Mouse (Mus musculus) midbrain, embryonic 11.5 days (tissue): ENCODE results near the gene D6Wsu163e. TPM values are rescaled to one million over a fixed set of nuclear protein-coding genes. Genes with fewer than 3 reads are reported as not detected.

Experiments used
- ATAC-seq: fragments of 200-750 bp; cut with Nextera tagmentation; 2 replicates; pipeline ENCODE4 v1.8.0; 2017; ENCODE audit warnings: moderate TSS enrichment, moderate library complexity; ENCODE audit not compliant: low FRiP score
- DNase-seq: peaks from one replicate; pipeline ENCODE4 v3.0.0; 2015; ENCODE audit warnings: low spot score; ENCODE audit errors: missing footprints
- H3K27ac ChIP-seq: fragments of 300-500 bp; sonication (generic); 2 replicates; pipeline ENCODE4 v1.5.1; 2014; ENCODE audit warnings: low read depth, low read length
- H3K27me3 ChIP-seq: fragments of 300-500 bp; sonication (generic); 2 replicates; pipeline ENCODE4 v1.6.1; 2014; ENCODE audit warnings: mild to moderate bottlenecking, low read length, moderate library complexity, mixed read lengths; ENCODE audit not compliant: control insufficient read depth, insufficient read depth
- H3K36me3 ChIP-seq: fragments of 300-500 bp; sonication (generic); 2 replicates; pipeline ENCODE4 v1.6.1; 2014; ENCODE audit warnings: mild to moderate bottlenecking, low read length, moderate library complexity, mixed read lengths; ENCODE audit not compliant: control insufficient read depth, insufficient read depth
- H3K4me1 ChIP-seq: fragments of 300-500 bp; sonication (generic); 2 replicates; pipeline ENCODE4 v1.6.1; 2014; ENCODE audit warnings: low read length; ENCODE audit not compliant: control insufficient read depth, insufficient read depth
- H3K4me2 ChIP-seq: fragments of 300-500 bp; sonication (generic); 2 replicates; pipeline ENCODE4 v1.6.1; 2014; ENCODE audit warnings: mild to moderate bottlenecking, moderate library complexity
- H3K4me3 ChIP-seq: fragments of 300-500 bp; sonication (generic); 2 replicates; pipeline ENCODE4 v1.5.1; 2014; ENCODE audit warnings: low read depth, low read length
- H3K9ac ChIP-seq: fragments of 300-500 bp; sonication (generic); 2 replicates; pipeline ENCODE4 v1.6.1; 2014; ENCODE audit warnings: low read length
- H3K9me3 ChIP-seq: fragments of 300-500 bp; sonication (generic); 2 replicates; pipeline ENCODE4 v1.6.1; 2016; ENCODE audit warnings: low read length; ENCODE audit not compliant: control insufficient read depth
- WGBS: fragments of 180-500 bp; shearing (Covaris S2); extraction: QIAGEN DNeasy Blood & Tissue Kit; methylation state at CpG from one replicate; pipeline ENCODE4 v1.1.7; 2014; 5-methylcytosine and 5-hydroxymethylcytosine counted together
- polyA plus RNA-seq: library from polyadenylated mRNA; unstranded; fragments of >200 nt; fragmentation: Nextera tagmentation; extraction: Ambion mirVana; gene quantifications from 2 replicates; pipeline ENCODE4 v1.2.1, GENCODE M21; 2014

Gene D6Wsu163e
- polyA plus RNA-seq, 1 experiment from 2014 or later: 21.5 TPM

GRCm38 (mm10) chr6:126981539-126982234 lies 41.9 kb downstream of the D6Wsu163e start:
- H3K4me3 ChIP-seq: no peak overlapping the region
- 67% methylated on average over 5 of the region's 5 CpGs for WGBS
- no peaks in the 10 kb centered on the region for H3K27me3 ChIP-seq
- H3K9me3 ChIP-seq: no peaks in the 10 kb centered on the region
- no peak for ATAC-seq
- H3K27ac ChIP-seq: no peak overlapping the region
- no peak overlapping the region for H3K9ac ChIP-seq
- no peaks in the 10 kb centered on the region for H3K4me1 ChIP-seq
- no peaks in the 10 kb centered on the region for H3K36me3 ChIP-seq
- no peak overlapping the region for H3K4me2 ChIP-seq
- DNase-seq: no peak

GRCm38 (mm10) chr6:126993676-126994075 lies 53.9 kb downstream of the D6Wsu163e start:
- no peaks in the 10 kb centered on the region for H3K4me1 ChIP-seq
- no peak overlapping the region for H3K4me2 ChIP-seq
- no peak overlapping the region for H3K27ac ChIP-seq
- H3K9ac ChIP-seq: no peak overlapping the region
- 56% methylated on average over 2 of the region's 2 CpGs for WGBS
- no peaks in the 10 kb centered on the region for H3K27me3 ChIP-seq
- no peaks in the 10 kb centered on the region for H3K36me3 ChIP-seq
- H3K9me3 ChIP-seq: no peaks in the 10 kb centered on the region
- no peak for DNase-seq
- H3K4me3 ChIP-seq: no peak overlapping the region
- no peak for ATAC-seq

- H3K36me3 ChIP-seq: no peaks in the 10 kb centered on the region
- H3K27me3 ChIP-seq: no peaks in the 10 kb centered on the region
- DNase-seq (no peak), ATAC-seq (no peak)
- 96% methylated on average over 3 of the region's 3 CpGs for WGBS
- H3K9me3 ChIP-seq: no peaks in the 10 kb centered on the region
- H3K4me2 ChIP-seq: no peak overlapping the region
- H3K4me3 ChIP-seq: no peak overlapping the region
- H3K9ac ChIP-seq: no peak overlapping the region
- H3K27ac ChIP-seq: no peak overlapping the region
- H3K4me1 ChIP-seq: no peaks in the 10 kb centered on the region
Measured at GRCm38 (mm10) chr6:126995494-126995893, 55.7 kb downstream of the D6Wsu163e start.

- WGBS: 93% methylated on average over 5 of the region's 5 CpGs
- no peaks in the 10 kb centered on the region for H3K9me3 ChIP-seq
Measured at GRCm38 (mm10) chr6:126996399-126996798, 56.6 kb downstream of the D6Wsu163e start.

GRCm38 (mm10) chr6:127005646-127006045 lies 65.9 kb downstream of the D6Wsu163e start:
- H3K27ac ChIP-seq: no peak overlapping the region
- H3K4me2 ChIP-seq: no peak overlapping the region
- no peaks in the 10 kb centered on the region for H3K36me3 ChIP-seq
- no peak overlapping the region for H3K4me3 ChIP-seq
- 91% methylated on average over 3 of the region's 3 CpGs for WGBS
- no peak for DNase-seq
- no peak for ATAC-seq
- no peak overlapping the region for H3K9ac ChIP-seq
- no peaks in the 10 kb centered on the region for H3K9me3 ChIP-seq
- no peaks in the 10 kb centered on the region for H3K27me3 ChIP-seq
- H3K4me1 ChIP-seq: no peaks in the 10 kb centered on the region

More at GRCm38 (mm10) chr6:126996399-126996798, 56.6 kb downstream of the D6Wsu163e start:
- Histone ChIP-seq H3K4me1 (no peaks in the 10 kb centered on the region), H3K4me3 (no peak overlapping the region), H3K9ac (no peak overlapping the region), H3K27ac (no peak overlapping the region), H3K36me3 (no peaks in the 10 kb centered on the region), H3K27me3 (no peaks in the 10 kb centered on the region), H3K4me2 (no peak overlapping the region)
- ATAC-seq (no peak), DNase-seq (no peak)

- Histone ChIP-seq H3K4me3 (no peak overlapping the region), H3K4me2 (no peak overlapping the region), H3K4me1 (no peaks in the 10 kb centered on the region), H3K9me3 (no peaks in the 10 kb centered on the region), H3K36me3 (no peaks in the 10 kb centered on the region), H3K27ac (no peak overlapping the region), H3K27me3 (no peaks in the 10 kb centered on the region), H3K9ac (no peak overlapping the region)
- DNase-seq (no peak), ATAC-seq (no peak)
- WGBS: 87% methylated on average over 3 of the region's 3 CpGs
Measured at GRCm38 (mm10) chr6:127006551-127006950, 66.8 kb downstream of the D6Wsu163e start.

- ATAC-seq (no peak), DNase-seq (no peak)
- WGBS: 89% methylated on average over 13 of the region's 13 CpGs
- no peak overlapping the region for H3K27ac ChIP-seq
- H3K4me3 ChIP-seq: no peak overlapping the region
- no peaks in the 10 kb centered on the region for H3K4me1 ChIP-seq
- H3K9ac ChIP-seq: no peak overlapping the region
- no peaks in the 10 kb centered on the region for H3K27me3 ChIP-seq
- no peak overlapping the region for H3K4me2 ChIP-seq
- no peaks in the 10 kb centered on the region for H3K9me3 ChIP-seq
- no peaks in the 10 kb centered on the region for H3K36me3 ChIP-seq
Measured at GRCm38 (mm10) chr6:127010021-127010420, 70.3 kb downstream of the D6Wsu163e start.

- ATAC-seq: no peak
- H3K27me3 ChIP-seq: no peaks in the 10 kb centered on the region
- H3K4me1 ChIP-seq: no peaks in the 10 kb centered on the region
- 81% methylated on average over 13 of the region's 13 CpGs for WGBS
- no peak overlapping the region for H3K4me2 ChIP-seq
- H3K36me3 ChIP-seq: no peaks in the 10 kb centered on the region
- no peak overlapping the region for H3K9ac ChIP-seq
- no peak for DNase-seq
- H3K27ac ChIP-seq: no peak overlapping the region
- H3K9me3 ChIP-seq: no peaks in the 10 kb centered on the region
- H3K4me3 ChIP-seq: no peak overlapping the region
Measured at GRCm38 (mm10) chr6:127011947-127012535, 72.3 kb downstream of the D6Wsu163e start.

GRCm38 (mm10) chr6:127014906-127015770 lies 75.4 kb downstream of the D6Wsu163e start, which contains the start of gene Fgf6:
Gene Fgf6 (plus strand): TSS chr6:127015586.
- H3K4me1 ChIP-seq: peaks cover 5% of the 10 kb centered on the region
- H3K4me3 ChIP-seq: no peak within 1 kb of the TSS
- no peaks in the 10 kb centered on the region for H3K36me3 ChIP-seq
- ATAC-seq (no peak), DNase-seq (no peak)
- no peaks in the 10 kb centered on the region for H3K9me3 ChIP-seq
- WGBS: 83% methylated on average over 26 of the region's 26 CpGs
- no peak within 1 kb of the TSS for H3K4me2 ChIP-seq
- H3K9ac ChIP-seq: no peak within 1 kb of the TSS
- H3K27me3 ChIP-seq: no peaks in the 10 kb centered on the region
- no peak within 1 kb of the TSS for H3K27ac ChIP-seq
